Mouse (Mus musculus): ENCODE measurements at regions not wholly inside any gene's neighbourhood (a gene's known extent, or its start where the extent isn't known, plus 50 kb on each side); places are given as distances from the start of the nearest gene placed in this dataset.

DNA sequence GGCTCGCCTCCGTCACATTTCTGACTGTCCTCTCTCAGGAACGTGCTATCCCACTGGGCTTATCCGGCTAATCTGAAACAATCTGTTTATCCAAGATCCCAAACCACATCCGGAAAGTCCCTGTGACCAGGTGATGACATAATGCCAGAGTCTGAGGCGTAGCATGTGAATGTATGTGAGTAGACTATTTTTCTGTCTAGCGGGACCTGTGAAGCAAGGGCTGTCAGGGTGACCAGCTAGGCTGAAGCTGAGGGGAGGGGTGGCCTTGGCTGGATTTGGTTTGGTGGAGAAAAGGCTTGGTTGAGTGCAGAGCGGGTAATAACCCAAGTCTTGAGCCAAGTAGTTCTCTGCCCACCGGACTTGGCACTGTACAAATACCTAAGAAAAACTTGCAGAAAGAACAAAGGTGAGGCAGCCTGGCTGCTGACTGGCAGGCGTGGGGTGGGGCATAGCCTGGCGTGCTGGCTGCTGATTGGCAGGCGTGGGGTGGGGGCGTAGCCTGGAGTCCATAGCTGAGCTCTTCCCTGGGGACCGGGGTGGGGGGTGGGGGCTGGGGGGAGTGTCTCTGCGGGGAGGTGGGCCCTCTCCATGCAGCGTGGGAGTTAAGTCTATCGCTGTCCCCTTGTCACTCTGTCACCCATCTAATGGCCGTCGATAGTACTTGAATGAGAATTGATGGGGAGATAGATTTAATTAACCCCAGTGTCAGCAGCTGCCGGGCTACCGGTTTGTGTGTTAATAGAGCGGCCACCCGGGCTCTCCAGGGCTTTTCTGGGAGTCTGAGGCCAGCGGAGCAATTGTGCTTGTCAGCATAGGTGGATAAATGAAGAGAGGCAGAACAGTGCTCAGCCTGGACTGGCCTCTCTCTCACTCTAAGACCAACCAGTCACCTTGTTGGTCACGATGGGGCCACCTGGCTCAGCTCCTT lies 54.2 kb upstream of the Unc5b start:
- no peak for DNase-seq

- DNase-seq: no peak
Measured at GRCm38 (mm10) chr10:60884806-60885205, 53.4 kb upstream of the Unc5b start.
